Mouse (Mus musculus) megakaryocyte progenitor cell, adult 5-6 weeks (primary cell): Measurements from ENCODE around the gene Pkp3. TPM values are rescaled to one million over a fixed set of nuclear protein-coding genes. Genes with fewer than 3 reads are reported as not detected.

Source experiments
- total RNA-seq, 2 experiments: library from RNA; stranded (forward) in 1 of 2; stranded (reverse) in 1 of 2; fragments of 157-497, 149-512 nt in 1 of 2; fragments of 200-1000 nt in 1 of 2; gene quantifications; 2 replicates each; pipeline versions ENCODE4 v1.2.3 to v1.2.4; 2015 to 2017

The Pkp3 gene
- total RNA-seq, 2 experiments from 2014 or later: 1.1 to 2.2 TPM

Other genes with a start within 250 kb of the Pkp3 start
Only the 30 nearest of the 34 such genes appear.
- gene Odf3, start 230.4 kb upstream of the Pkp3 start, total RNA-seq (2015): not detected in 2 replicates
- gene Odf3, start 230.4 kb upstream of the Pkp3 start, total RNA-seq (2017): not detected in 2 replicates
- gene Gm45785, start 221.9 kb upstream of the Pkp3 start, total RNA-seq (2015): 0.35 TPM in 1 of 2 replicates, not detected in the other
- not detected in 2 replicates for gene Gm45785, start 221.9 kb upstream of the Pkp3 start, total RNA-seq (2017)
- 26.0 and 38.2 TPM in 2 replicates for gene Ric8a, start 221.3 kb upstream of the Pkp3 start, total RNA-seq (2015)
- gene Ric8a, start 221.3 kb upstream of the Pkp3 start, total RNA-seq (2017): 24.4 and 27.3 TPM in 2 replicates
- gene Bet1l, start 220.6 kb upstream of the Pkp3 start, total RNA-seq (2015): 9.9 and 12.3 TPM in 2 replicates
- 21.8 and 24.6 TPM in 2 replicates for gene Bet1l, start 220.6 kb upstream of the Pkp3 start, total RNA-seq (2017)
- 85.9 and 103 TPM in 2 replicates for gene Psmd13, start 196.2 kb upstream of the Pkp3 start, total RNA-seq (2015)
- 197 and 208 TPM in 2 replicates for gene Psmd13, start 196.2 kb upstream of the Pkp3 start, total RNA-seq (2017)
- gene Sirt3, start 195.9 kb upstream of the Pkp3 start, total RNA-seq (2015): 22.9 and 23.0 TPM in 2 replicates
- gene Sirt3, start 195.9 kb upstream of the Pkp3 start, total RNA-seq (2017): 30.0 and 31.9 TPM in 2 replicates
- not detected in 2 replicates for gene Cox8b, start 177.8 kb upstream of the Pkp3 start, total RNA-seq (2015)
- gene Cox8b, start 177.8 kb upstream of the Pkp3 start, total RNA-seq (2017): not detected in 2 replicates
- not detected in 2 replicates for gene Nlrp6, start 157.3 kb upstream of the Pkp3 start, total RNA-seq (2015)
- gene Nlrp6, start 157.3 kb upstream of the Pkp3 start, total RNA-seq (2017): not detected in 2 replicates
- gene Pgghg, start 136.8 kb upstream of the Pkp3 start, total RNA-seq (2015): 5.1 and 7.3 TPM in 2 replicates
- 8.2 and 9.0 TPM in 2 replicates for gene Pgghg, start 136.8 kb upstream of the Pkp3 start, total RNA-seq (2017)
- 0.83 and 1.1 TPM in 2 replicates for gene Ifitm5, start 127.9 kb upstream of the Pkp3 start, total RNA-seq (2015)
- gene Ifitm5, start 127.9 kb upstream of the Pkp3 start, total RNA-seq (2017): not detected in 2 replicates
- gene Gm45717, start 122.3 kb upstream of the Pkp3 start, total RNA-seq (2015): not detected in 2 replicates
- 1.1 TPM in 1 of 2 replicates, not detected in the other for gene Gm45717, start 122.3 kb upstream of the Pkp3 start, total RNA-seq (2017)
- gene Ifitm2, start 122.2 kb upstream of the Pkp3 start, total RNA-seq (2015): 577 and 637 TPM in 2 replicates
- 287 and 322 TPM in 2 replicates for gene Ifitm2, start 122.2 kb upstream of the Pkp3 start, total RNA-seq (2017)
- 57.8 and 89.8 TPM in 2 replicates for gene Ifitm1, start 111.0 kb upstream of the Pkp3 start, total RNA-seq (2015)
- gene Ifitm1, start 111.0 kb upstream of the Pkp3 start, total RNA-seq (2017): 33.7 and 37.5 TPM in 2 replicates
- gene Ifitm3, start 67.4 kb upstream of the Pkp3 start, total RNA-seq (2015): 147 and 203 TPM in 2 replicates
- gene Ifitm3, start 67.4 kb upstream of the Pkp3 start, total RNA-seq (2017): 49.4 and 56.2 TPM in 2 replicates
- gene Ifitm6, start 60.3 kb upstream of the Pkp3 start, total RNA-seq (2015): 81.7 and 90.1 TPM in 2 replicates
- gene Ifitm6, start 60.3 kb upstream of the Pkp3 start, total RNA-seq (2017): 37.7 and 55.9 TPM in 2 replicates
- not detected in 2 replicates for gene Gm17387, start 49.1 kb upstream of the Pkp3 start, total RNA-seq (2015)
- not detected in 2 replicates for gene Gm17387, start 49.1 kb upstream of the Pkp3 start, total RNA-seq (2017)
- gene B4galnt4, start 17.1 kb upstream of the Pkp3 start, total RNA-seq (2015): 0.84 and 1.3 TPM in 2 replicates
- 1.5 and 2.8 TPM in 2 replicates for gene B4galnt4, start 17.1 kb upstream of the Pkp3 start, total RNA-seq (2017)
- gene Sigirr, start 22.4 kb downstream of the Pkp3 start, total RNA-seq (2015): 12.3 and 12.6 TPM in 2 replicates
- gene Sigirr, start 22.4 kb downstream of the Pkp3 start, total RNA-seq (2017): 5.8 and 14.0 TPM in 2 replicates
- gene Ano9, start 39.6 kb downstream of the Pkp3 start, total RNA-seq (2015): not detected in 2 replicates
- not detected in 2 replicates for gene Ano9, start 39.6 kb downstream of the Pkp3 start, total RNA-seq (2017)
- gene Ptdss2, start 44.2 kb downstream of the Pkp3 start, total RNA-seq (2015): 5.8 and 9.2 TPM in 2 replicates
- gene Ptdss2, start 44.2 kb downstream of the Pkp3 start, total RNA-seq (2017): 5.7 and 5.8 TPM in 2 replicates
- 36.0 and 41.3 TPM in 2 replicates for gene Rnh1, start 94.6 kb downstream of the Pkp3 start, total RNA-seq (2015)
- gene Rnh1, start 94.6 kb downstream of the Pkp3 start, total RNA-seq (2017): 43.4 and 57.6 TPM in 2 replicates
- 30.5 and 40.6 TPM in 2 replicates for gene Hras, start 115.8 kb downstream of the Pkp3 start, total RNA-seq (2015)
- 19.9 and 23.7 TPM in 2 replicates for gene Hras, start 115.8 kb downstream of the Pkp3 start, total RNA-seq (2017)
- gene Lrrc56, start 115.9 kb downstream of the Pkp3 start, total RNA-seq (2015): 0.39 and 0.84 TPM in 2 replicates
- 0.50 and 3.4 TPM in 2 replicates for gene Lrrc56, start 115.9 kb downstream of the Pkp3 start, total RNA-seq (2017)
- 0.20 and 0.89 TPM in 2 replicates for gene Lmntd2, start 135.9 kb downstream of the Pkp3 start, total RNA-seq (2015)
- gene Lmntd2, start 135.9 kb downstream of the Pkp3 start, total RNA-seq (2017): 0.10 TPM in 1 of 2 replicates, not detected in the other
- gene Rassf7, start 137.6 kb downstream of the Pkp3 start, total RNA-seq (2015): 3.2 and 4.3 TPM in 2 replicates
- 2.2 and 6.6 TPM in 2 replicates for gene Rassf7, start 137.6 kb downstream of the Pkp3 start, total RNA-seq (2017)
- 51.0 and 53.0 TPM in 2 replicates for gene Phrf1, start 150.6 kb downstream of the Pkp3 start, total RNA-seq (2015)
- gene Phrf1, start 150.6 kb downstream of the Pkp3 start, total RNA-seq (2017): 60.4 and 62.2 TPM in 2 replicates
- gene Irf7, start 188.3 kb downstream of the Pkp3 start, total RNA-seq (2015): 2.4 and 3.0 TPM in 2 replicates
- gene Irf7, start 188.3 kb downstream of the Pkp3 start, total RNA-seq (2017): 2.9 and 4.7 TPM in 2 replicates
- gene Cdhr5, start 198.6 kb downstream of the Pkp3 start, total RNA-seq (2015): not detected in 2 replicates
- gene Cdhr5, start 198.6 kb downstream of the Pkp3 start, total RNA-seq (2017): not detected in 2 replicates
- not detected in 2 replicates for gene Sct, start 200.9 kb downstream of the Pkp3 start, total RNA-seq (2015)
- gene Sct, start 200.9 kb downstream of the Pkp3 start, total RNA-seq (2017): not detected in 2 replicates
- not detected in 2 replicates for gene Drd4, start 213.8 kb downstream of the Pkp3 start, total RNA-seq (2015)
- gene Drd4, start 213.8 kb downstream of the Pkp3 start, total RNA-seq (2017): not detected in 2 replicates